Mouse (Mus musculus) olfactory bulb, adult 2 months (tissue): ENCODE results near the gene Tmem182.

ENCODE experiments used
- CTCF ChIP-seq: fragments of 200-500 bp; IDR thresholded peaks from 2 replicates; pipeline ENCODE4 v1.5.1; 2012; ENCODE audit warnings: low read depth, mild to moderate bottlenecking, low read length, moderate library complexity; ENCODE audit not compliant: insufficient read depth
- POLR2A ChIP-seq: fragments of 200-500 bp; IDR thresholded peaks from 2 replicates; pipeline ENCODE4 v1.6.1; 2012; ENCODE audit warnings: mild to moderate bottlenecking, low read depth, low read length, moderate library complexity; ENCODE audit not compliant: insufficient read depth

DNA sequence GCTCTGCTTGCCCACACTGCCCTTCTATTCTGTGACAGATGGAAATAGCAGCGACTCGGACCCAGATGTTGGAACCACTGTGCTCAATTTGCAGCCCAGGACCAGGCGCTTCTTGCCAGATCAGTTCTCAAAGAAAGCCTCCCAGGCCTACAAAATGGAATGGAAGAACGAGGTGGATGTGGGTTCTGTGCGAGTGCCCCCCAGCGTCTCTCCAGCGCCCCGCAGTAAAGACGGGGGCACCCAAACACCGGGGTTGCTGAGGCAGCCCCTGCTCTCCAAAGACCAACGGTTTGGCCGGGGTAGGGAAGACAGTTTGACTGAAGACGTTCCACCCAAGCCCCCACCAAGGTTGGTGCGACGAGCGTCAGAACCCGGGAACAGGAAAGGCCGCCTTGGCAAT lies 37.8 kb upstream of the Tmem182 start:
- no peak for TF ChIP-seq CTCF
- no peak for TF ChIP-seq POLR2A
